Mouse (Mus musculus) bone marrow, adult 2 months (tissue): Measurements from ENCODE around the gene Slc17a9. TPM values are rescaled to one million over a fixed set of nuclear protein-coding genes. Genes with fewer than 3 reads are reported as not detected.
A peak's percentile ranks its signal among the peaks of the same experiment; 100 is the strongest.
"Not testable (repeated sequence)": the region's sequence is repeated elsewhere in the genome, so short reads cannot be mapped to it uniquely, and the experiment has no call there.

Experiments used
- H3K27ac ChIP-seq: fragments of 200-500 bp; 2 replicates; pipeline ENCODE4 v1.5.1; 2012; ENCODE audit warnings: low read depth, mild to moderate bottlenecking, control low read depth, inconsistent platforms, low read length; ENCODE audit not compliant: control insufficient read depth, poor library complexity, insufficient read depth
- H3K4me1 ChIP-seq: fragments of 200-500 bp; 2 replicates; pipeline ENCODE4 v1.6.1; 2011; ENCODE audit warnings: low read length; ENCODE audit not compliant: control insufficient read depth, insufficient read depth
- H3K4me3 ChIP-seq: fragments of 200-500 bp; replicated peaks from 2 replicates; pipeline ENCODE3; 2011; ENCODE audit warnings: mild to moderate bottlenecking, low read depth, low read length, control low read depth; ENCODE audit not compliant: control insufficient read depth
- CTCF ChIP-seq: fragments of 200-500 bp; IDR thresholded peaks from 2 replicates; pipeline ENCODE4 v1.5.1; 2011; ENCODE audit warnings: low read length, control low read depth; ENCODE audit not compliant: control insufficient read depth, insufficient read depth
- POLR2A ChIP-seq: fragments of 200-500 bp; IDR thresholded peaks from 2 replicates; pipeline ENCODE4 v1.6.1; 2011; ENCODE audit warnings: low read depth, mild to moderate bottlenecking, control low read depth, low read length, borderline replicate concordance; ENCODE audit not compliant: control insufficient read depth
- WGBS: fragments of 180-500 bp; shearing (Covaris S2); methylation state at CpG from one replicate; pipeline ENCODE4 v1.1.7; 2018; 5-methylcytosine and 5-hydroxymethylcytosine counted together
- polyA plus RNA-seq: library from polyadenylated mRNA; stranded (reverse); fragments of >200 nt; gene quantifications from 2 replicates; pipeline ENCODE4 v1.2.4, GENCODE M21; 2011; ENCODE audit warnings: low replicate concordance; ENCODE audit not compliant: missing spikeins, insufficient read depth, insufficient read length

The Slc17a9 gene
- polyA plus RNA-seq, 1 experiment = 35.6 TPM

GRCm38 (mm10) chr2:180705066-180705465 lies 20.0 kb upstream of the Slc17a9 start:
- TF ChIP-seq POLR2A (no peak), CTCF (no peak)
- peak overlapping the region; percentile 65 for H3K27ac ChIP-seq
- no peak overlapping the region for H3K4me3 ChIP-seq

GRCm38 (mm10) chr2:180705975-180706374 lies 19.1 kb upstream of the Slc17a9 start:
- Histone ChIP-seq H3K4me1 (peaks cover 13% of the 10 kb centered on the region), H3K4me3 (no peak overlapping the region), H3K27ac (no peak overlapping the region)
- 90% methylated on average over 5 of the region's 5 CpGs for WGBS
- TF ChIP-seq CTCF (peak; percentile 41; the same call in 1 of the 2 replicates), POLR2A (no peak)

More at GRCm38 (mm10) chr2:180705066-180705465, 20.0 kb upstream of the Slc17a9 start:
- peaks cover 14% of the 10 kb centered on the region for H3K4me1 ChIP-seq
- WGBS = 12% methylated on average over 3 of the region's 3 CpGs

GRCm38 (mm10) chr2:180709023-180709922 lies 15.8 kb upstream of the Slc17a9 start:
- no peak for TF ChIP-seq CTCF
- no peak for TF ChIP-seq POLR2A
- peak overlapping the region; percentile 63 for H3K27ac ChIP-seq
- peaks cover 13% of the 10 kb centered on the region for H3K4me1 ChIP-seq
- under 1% methylated on average over 39 of the region's 39 CpGs for WGBS
- H3K4me3 ChIP-seq = peak overlapping the region; percentile 85

- H3K4me1 ChIP-seq = peaks cover 9% of the 10 kb centered on the region
- WGBS = 0% methylated on average over 41 of the region's 43 CpGs
- peak within 1 kb of the TSS; percentile 95 for H3K27ac ChIP-seq
- peak within 1 kb of the TSS; percentile 96 for H3K4me3 ChIP-seq
- TF ChIP-seq CTCF = no peak
- peak; percentile 72; the same call in 1 of the 2 replicates for TF ChIP-seq POLR2A
Observed at GRCm38 (mm10) chr2:180709923-180710272, 15.2 kb upstream of the Slc17a9 start, which contains the start of the genes Dido1 and Gid8. Gene Dido1, minus strand, starts transcription at chr2:180709999. Gene Gid8, plus strand, starts transcription at chr2:180710117.

GRCm38 (mm10) chr2:180710276-180711155 lies 14.5 kb upstream of the Slc17a9 start:
- peak overlapping the region; percentile 95 for H3K27ac ChIP-seq
- H3K4me1 ChIP-seq = peaks cover 4% of the 10 kb centered on the region
- H3K4me3 ChIP-seq = peak overlapping the region; percentile 96
- no peak for TF ChIP-seq CTCF
- TF ChIP-seq POLR2A = 0 out of 2 replicates have a peak, but pooled peaks have one; percentile 49
- 1% methylated on average over 64 of the region's 64 CpGs for WGBS

GRCm38 (mm10) chr2:180711527-180711926 lies 13.5 kb upstream of the Slc17a9 start:
- peaks cover 2% of the 10 kb centered on the region; the same call in 1 of the 2 replicates for H3K4me1 ChIP-seq
- H3K27ac ChIP-seq = peak overlapping the region; percentile 87
- H3K4me3 ChIP-seq = peak overlapping the region; percentile 51
- TF ChIP-seq POLR2A (no peak), CTCF (no peak)
- WGBS = 53% methylated on average over 4 of the region's 4 CpGs

- WGBS = 66% methylated on average over 5 of the region's 5 CpGs
- no peak for TF ChIP-seq POLR2A
- TF ChIP-seq CTCF = no peak
- Histone ChIP-seq H3K27ac (peak overlapping the region; percentile 66; the same call in 1 of the 2 replicates), H3K4me3 (peak overlapping the region; percentile 32), H3K4me1 (peaks cover 2% of the 10 kb centered on the region; the same call in 1 of the 2 replicates)
Observed at GRCm38 (mm10) chr2:180712037-180712689, 12.9 kb upstream of the Slc17a9 start.

GRCm38 (mm10) chr2:180722748-180723147 lies 2.3 kb upstream of the Slc17a9 start:
- 57% methylated on average over 5 of the region's 5 CpGs for WGBS
- H3K27ac ChIP-seq = not testable (repeated sequence)

More at GRCm38 (mm10) chr2:180722748-180723147, 2.3 kb upstream of the Slc17a9 start:
- not testable (repeated sequence) for H3K4me3 ChIP-seq, H3K4me1 ChIP-seq
